Mouse (Mus musculus) spleen, postnatal 36 days (tissue): ENCODE results near the gene Rbm20.

ENCODE experiments used
- DNase-seq, 2 experiments: peaks; one replicate each; pipeline ENCODE4 v3.0.0; 2022; ENCODE audit warnings: low spot score in 2 of 2, mixed read lengths in 1 of 2

Rbm20 gene

GRCm38 (mm10) chr19:53757432-53758109, 80.5 kb downstream of the Rbm20 start:
- no peak for DNase-seq

- no peak for DNase-seq
Measured at GRCm38 (mm10) chr19:53758881-53759418, 81.8 kb downstream of the Rbm20 start.

- no peak for DNase-seq
Measured at GRCm38 (mm10) chr19:53760125-53761101, 83.3 kb downstream of the Rbm20 start.

DNA sequence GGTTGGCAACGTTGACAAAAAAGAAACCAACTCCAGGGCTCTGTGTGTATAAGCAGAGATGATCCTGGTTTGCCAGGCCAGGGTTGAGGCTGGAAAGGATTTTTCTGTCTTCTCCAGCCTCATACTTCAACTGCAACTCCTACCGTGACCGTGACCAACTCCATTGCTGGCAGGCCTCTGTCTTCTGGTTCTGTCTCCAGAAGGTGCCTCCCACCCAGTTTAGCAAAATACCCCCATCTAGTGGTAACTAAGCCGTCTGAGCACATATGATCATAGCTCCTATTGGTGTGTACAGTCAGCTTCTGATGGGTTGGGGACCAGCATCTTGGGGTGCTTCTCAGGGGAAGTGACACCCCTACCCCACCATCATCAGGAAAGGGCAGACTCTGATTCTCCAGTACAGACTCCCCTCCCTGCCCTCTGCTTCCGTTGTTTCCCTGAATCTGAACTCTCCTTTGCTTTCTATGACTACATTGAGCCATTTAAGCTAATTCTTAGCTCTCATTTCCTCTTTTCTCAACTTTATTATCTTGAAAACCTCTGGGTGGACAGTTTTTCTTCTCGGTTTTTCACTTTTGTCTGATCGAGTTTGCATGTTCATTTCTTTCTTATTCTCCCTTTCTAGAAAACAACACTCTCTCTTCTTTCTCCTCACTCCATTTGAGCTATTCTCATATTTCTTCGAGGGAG, 85.8 kb downstream of the Rbm20 start:
- DNase-seq = no peak

GRCm38 (mm10) chr19:53764688-53765478, 87.8 kb downstream of the Rbm20 start:
- DNase-seq = no peak

DNA sequence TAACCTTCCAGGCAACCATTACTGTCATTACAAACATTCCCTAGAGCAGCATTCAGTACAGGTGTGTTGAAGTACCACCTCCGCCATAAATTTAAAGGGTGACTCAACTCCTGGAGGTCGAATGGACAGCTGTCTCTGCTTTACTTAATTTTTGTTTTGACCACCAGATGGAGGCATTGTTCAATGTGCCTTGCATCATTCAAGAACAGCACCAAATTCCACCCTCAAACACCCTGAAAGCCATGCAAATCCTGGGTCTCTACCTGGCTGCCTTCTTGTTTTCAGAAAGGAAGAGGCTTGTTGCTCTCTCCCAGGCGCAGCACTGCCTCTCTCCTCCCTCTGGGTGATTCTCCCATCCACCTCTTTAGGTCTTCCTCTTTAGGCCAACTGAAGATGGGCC, 91.4 kb downstream of the Rbm20 start:
- peak in 1 of 2 experiments; percentile 35 for DNase-seq

DNA sequence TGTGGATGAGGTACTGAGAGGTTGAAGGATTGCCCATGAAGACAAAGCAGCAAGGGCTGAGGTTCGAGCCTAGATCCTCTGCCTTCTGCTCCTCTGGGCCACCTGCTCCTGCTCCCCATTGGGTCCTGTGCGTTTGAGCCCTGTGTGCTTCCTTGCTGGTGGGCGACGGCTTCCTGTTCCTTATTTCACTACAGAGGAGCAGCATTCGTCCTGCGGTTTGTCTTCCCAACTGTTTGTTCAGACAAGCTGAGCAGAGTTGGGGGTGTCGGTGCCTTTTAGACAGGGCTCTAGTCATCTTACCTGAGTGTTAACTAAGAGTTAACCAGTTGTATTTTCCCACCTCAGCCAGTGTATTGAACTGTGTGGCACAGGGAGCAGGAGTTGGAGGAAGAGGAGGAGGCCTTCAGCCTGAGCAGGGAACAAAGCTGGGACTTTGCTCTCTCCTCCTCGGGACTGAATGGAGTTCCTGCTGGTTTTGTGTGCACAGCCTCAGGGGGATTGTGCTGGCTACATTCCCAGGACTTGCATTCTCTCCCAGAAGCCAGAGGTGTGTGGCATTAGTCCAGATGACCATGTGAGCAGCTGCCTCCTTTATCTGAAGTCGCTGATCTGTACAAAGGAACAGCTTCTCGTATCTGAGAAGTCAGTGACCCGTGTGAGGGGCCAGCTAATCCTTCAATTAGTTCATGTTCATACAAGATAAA, 97.0 kb downstream of the Rbm20 start:
- DNase-seq = peak; percentile 12 to 22

DNA sequence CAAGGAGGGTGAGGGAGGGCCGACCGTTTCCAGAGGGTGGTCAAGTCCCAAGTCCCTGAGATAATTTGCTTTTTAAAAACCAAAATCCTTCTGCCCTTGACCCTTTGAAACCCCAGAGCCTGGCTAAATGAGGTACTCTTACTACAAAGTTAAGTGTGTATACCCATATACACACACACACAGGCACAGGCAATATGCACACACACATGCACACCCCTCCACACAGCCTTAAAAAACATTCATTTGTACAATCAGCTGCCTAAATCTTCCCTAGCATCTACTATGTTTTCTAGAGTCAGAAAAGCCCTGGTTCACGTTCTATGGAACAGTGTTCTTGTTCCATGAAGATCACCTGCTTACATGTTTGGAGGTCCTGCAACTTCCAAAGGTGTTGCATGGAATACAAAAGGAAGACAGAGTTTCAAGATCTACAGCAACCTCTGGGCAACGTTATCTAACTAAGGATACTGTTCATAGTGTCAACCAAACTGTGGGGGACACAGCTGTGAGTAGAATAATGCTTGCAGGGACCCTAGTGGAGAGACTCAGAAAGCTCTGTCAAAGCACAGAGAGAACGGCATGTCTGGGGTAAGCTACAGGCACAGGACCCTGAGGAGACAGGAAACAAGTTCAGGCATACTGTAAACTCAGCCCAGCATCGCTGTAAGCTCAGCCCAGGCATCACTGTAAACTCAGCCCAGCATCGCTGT, 97.7 kb downstream of the Rbm20 start:
- no peak for DNase-seq

GRCm38 (mm10) chr19:53779402-53779801, 102.3 kb downstream of the Rbm20 start:
- no peak for DNase-seq

DNA sequence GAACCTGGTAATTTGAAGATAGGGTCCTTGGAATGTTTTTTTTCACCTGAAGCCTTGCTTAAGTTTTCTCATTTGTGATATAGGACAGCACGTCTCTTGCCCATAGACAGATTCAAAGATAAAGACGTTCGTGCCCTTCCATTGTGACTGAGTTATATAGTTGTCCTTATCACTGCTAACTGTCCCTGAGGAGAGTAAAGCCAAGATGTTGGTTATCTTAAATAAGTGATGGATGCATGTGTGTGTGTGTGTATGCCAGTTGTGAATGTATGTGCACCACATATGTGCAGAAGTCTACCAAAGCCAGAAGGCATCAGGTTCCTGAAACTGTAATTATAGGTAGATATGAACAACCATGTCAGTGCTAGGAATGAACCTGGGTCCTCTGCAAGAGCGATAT, 102.7 kb downstream of the Rbm20 start:
- DNase-seq = no peak

GRCm38 (mm10) chr19:53780752-53781602, 103.9 kb downstream of the Rbm20 start:
- DNase-seq = no peak

DNA sequence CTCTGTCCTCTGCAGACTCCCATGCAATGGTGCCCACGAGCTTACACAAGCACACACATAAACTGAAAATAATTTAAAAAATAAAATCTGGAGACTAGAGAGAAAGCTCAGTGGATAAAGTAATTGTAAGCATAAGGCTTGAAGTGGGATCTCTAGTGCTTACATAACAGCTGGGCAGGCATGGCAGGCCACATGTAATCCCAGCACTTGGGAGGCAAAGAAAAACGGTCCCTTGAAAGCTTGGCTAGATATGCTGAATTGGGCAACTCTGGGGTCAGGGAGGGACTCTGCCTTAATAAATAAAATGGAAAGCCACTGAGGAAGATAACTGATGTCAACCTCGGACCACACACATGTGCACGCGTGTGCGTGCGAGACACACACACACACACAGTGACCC, 104.7 kb downstream of the Rbm20 start:
- DNase-seq = no peak

- no peak for DNase-seq
Measured at GRCm38 (mm10) chr19:53785352-53785751, 108.2 kb downstream of the Rbm20 start.

DNA sequence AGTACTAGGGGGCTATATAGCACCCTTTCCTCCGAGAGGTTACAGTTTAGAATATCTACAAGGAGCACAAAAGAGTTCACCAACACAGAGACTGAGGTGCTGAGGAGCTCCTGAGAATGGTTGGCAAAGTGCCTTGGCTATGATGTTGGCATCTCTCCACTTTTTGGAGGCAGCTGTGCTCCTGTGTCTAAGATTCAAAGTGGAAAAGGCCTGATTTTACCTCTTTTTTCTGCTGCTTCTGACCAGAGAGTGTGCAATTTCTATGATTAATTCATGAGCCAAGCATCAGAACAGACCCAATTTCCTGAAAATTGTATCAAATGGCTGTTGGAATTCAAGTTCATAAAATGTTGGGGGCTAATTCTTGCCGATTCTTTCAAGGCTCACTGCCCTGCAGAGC, 109.1 kb downstream of the Rbm20 start:
- no peak for DNase-seq

DNA sequence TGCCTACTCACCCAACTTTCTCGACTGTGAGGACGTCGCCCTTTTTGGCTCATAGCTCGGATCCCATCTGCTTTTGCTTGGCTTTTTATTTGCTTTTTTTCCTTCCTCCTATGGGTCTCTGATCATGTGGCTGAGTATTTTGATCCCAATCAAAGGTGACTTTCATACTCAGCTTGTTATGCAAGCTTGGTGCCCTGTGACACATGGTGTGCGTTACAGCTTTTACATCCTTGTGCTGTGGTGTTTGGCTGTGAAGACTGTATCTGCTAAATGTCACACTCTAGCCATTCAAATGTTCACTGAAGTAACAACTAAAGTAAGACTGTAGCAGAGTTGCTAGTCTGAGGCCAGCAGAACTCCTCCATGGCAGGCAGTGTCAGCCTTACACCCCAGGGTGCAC, 109.7 kb downstream of the Rbm20 start:
- no peak for DNase-seq

GRCm38 (mm10) chr19:53788621-53789331, 111.7 kb downstream of the Rbm20 start:
- DNase-seq = no peak

GRCm38 (mm10) chr19:53789571-53789970, 112.5 kb downstream of the Rbm20 start:
- no peak for DNase-seq
